Mouse (Mus musculus): ENCODE data around the gene Ubtd2.
"Not testable (repeated sequence)": the region's sequence is repeated elsewhere in the genome, so short reads cannot be mapped to it uniquely, and the experiment has no call there.

The Ubtd2 gene

DNA sequence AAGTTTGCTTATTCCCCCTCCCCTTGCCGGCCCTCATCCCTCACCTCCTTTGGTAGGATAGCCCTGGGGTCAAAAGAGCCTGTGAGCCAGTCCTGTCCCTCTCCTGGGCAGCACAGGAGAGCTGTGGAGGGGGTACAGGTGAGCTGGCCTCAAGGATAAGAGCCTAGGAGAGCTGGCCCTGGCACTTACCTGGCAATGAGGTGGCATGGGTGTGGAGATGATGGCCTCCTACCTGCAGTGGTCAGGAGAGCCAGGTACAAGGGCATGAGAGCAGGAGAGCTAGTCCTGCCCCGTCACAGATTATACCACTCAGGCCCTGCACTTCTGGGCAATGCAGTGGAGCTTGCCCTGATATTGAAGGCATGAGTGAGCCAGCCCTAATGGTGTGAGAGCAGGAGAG lies 9.1 kb downstream of the Ubtd2 start:
- no peak for DNase-seq (ENCODE audit: extremely low spot score)

DNA sequence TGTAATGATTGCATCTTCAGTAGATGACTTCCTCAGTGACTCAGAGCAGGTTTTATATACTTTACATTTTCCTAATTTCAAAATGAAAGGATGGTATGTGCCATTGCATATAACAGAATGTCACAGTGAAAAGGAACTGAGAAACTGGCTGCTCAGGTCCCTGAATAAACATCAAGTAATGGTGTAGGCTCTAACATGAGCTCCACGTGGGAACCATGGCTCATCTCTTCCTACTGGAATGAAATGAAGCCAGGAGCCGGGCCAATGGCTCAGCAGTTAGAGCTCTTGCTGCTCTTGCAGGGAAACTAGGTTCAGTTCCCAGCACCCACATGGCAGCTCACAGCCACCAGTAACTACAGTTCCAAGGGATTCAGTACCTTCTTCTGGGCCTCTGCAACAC lies 16.8 kb downstream of the Ubtd2 start:
- DNase-seq (ENCODE audit: extremely low spot score): no peak

DNA sequence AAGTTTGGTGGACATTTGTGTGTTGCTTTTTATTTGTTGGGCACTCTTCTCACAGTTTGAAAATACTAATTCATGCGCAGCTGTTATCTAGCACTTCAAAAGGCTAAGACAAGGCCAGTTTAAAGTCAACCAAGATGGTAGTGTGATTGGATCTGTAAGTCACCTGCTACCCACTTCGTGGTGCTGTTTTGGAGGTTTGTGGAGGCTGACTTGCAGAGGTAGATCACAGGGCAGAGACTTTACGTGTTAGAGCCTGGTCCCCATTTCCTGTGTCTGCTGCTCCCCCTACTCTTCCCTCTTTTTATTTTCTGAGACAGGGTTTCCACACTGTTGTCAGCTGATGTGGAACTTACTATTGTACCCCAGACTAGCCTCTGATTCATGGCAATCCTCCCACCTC lies 19.6 kb downstream of the Ubtd2 start:
- no peak for DNase-seq (ENCODE audit: extremely low spot score)

DNA sequence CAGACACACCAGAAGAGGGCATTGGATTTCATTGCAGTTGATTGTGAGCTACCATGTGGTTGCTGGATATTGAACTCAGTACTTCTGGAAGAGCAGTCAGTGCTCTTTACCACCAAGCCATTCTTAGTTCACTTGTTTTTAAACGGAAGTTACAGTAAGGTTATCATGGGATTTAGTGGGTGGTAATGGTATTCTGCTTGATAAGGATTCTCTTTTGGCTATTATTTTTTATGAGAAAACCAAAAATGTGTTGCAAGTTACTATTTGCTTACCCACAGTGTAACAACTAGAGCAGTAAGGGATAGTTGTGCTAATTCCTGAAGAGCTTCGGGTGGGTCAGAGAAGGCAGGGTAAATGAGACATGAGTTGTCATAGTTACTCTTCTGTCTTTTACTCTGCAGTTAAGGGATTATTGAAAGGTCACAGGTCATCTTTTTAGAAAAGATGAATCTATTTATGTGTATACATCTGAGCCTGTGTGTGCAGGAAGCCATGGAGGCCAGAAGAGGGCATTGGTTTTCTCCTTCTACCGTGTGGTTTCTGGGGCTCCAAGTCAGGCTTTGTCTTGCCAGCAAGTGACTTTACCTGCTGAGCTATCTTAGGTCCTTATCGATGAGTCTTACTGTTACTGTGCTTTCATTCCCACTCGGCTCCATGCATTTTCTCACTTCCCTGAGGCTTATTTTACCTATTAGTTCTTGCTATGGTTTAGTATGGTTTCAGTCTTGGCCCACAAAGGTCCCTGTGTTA lies 20.5 kb downstream of the Ubtd2 start:
- DNase-seq (ENCODE audit: extremely low spot score): no peak

DNA sequence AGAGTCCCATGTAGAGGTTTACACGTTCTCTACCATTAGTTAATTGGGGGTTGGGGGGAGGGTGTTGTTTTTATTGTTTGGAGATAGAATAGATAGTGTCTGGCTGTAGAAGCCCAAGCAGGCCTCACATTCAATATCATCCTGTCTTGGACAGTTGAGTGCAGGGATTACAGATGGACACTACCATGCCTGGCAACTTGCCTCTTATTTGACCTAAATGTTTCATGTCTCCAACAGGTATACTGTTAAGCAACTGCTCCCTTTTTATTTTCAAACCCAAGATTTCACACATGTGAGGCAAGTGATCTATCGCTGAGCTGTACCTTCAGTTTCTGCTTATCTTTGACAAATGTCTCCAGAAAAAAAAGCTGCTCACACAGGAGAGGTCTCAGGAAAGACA lies 26.4 kb downstream of the Ubtd2 start:
- no peak for DNase-seq (ENCODE audit: extremely low spot score)

DNA sequence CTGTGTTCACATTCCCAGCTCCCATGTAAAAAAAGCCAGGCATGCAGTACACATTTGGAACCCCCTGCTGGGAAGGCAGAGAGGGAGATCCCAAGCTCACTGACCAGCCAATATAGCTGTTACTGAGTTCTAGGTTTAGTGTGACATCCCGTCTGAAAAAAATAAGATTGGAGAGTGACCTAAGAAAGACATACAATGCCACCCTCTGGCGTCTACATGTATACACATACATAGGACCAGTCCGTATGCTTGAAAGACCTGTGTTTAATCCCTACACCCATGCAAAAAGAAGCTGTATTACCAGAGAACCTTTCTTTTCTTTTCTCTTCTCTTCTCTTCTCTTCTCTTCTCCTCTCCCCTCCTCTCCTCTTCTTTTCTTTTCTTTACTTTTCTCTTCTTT lies 30.1 kb downstream of the Ubtd2 start:
- DNase-seq (ENCODE audit: extremely low spot score): no peak

DNA sequence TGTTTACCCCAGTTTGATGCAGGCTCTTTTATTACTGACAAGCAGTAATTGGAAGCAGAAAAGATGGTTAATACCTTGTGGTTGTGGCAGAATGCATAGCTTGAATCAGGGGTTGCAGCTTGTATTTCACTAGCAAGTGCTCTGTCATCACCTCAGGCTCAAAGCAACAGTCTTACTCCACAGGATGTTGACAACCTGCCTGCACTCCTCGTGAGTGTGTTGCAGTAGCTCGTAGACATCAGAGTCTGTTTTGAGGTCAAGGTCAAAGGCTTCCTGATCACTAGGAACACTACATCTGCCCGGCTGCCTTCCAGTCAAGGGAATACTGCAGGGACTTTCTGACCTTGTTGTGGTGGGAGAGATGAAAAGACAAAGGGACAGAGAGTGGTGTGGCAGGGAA lies 31.5 kb downstream of the Ubtd2 start:
- no peak for DNase-seq (ENCODE audit: extremely low spot score)

DNA sequence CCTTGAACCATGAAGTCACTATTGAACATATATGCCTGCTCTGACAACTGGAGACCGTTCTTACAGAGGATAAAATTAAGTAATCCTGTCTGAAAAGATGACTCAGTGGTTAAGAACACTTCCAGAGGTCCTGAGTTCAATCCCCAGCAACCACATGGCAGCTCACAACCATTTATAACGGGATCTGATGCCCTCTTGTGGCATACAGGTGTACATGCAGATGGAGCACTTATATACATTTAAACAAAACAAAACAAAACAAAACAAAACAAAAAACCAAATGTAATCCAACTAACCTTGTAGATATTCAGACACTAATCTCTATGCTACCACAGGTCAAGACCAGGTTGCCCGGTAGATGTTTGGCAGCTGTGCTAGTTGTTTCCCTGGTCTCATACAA lies 32.3 kb downstream of the Ubtd2 start:
- DNase-seq (ENCODE audit: extremely low spot score): no peak

DNA sequence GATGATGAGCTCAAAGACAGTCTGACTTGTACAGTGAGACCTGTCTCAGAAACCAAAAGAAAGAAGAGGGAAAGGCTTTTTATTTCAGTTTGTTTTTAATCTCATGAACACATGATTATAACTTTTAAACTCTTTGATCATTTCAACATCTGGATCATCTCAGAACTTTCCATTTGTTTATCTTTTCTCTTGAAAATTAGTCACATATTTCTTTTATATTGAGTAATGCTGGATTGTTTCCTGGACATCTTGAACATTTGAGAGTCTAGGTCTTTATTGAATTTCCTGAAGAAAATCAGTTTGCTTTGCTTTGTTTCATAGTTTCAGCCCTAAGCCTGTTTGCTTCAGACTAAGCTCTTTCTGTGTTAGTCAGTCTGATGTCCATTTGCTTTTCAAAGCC lies 33.2 kb downstream of the Ubtd2 start:
- no peak for DNase-seq (ENCODE audit: extremely low spot score)

DNA sequence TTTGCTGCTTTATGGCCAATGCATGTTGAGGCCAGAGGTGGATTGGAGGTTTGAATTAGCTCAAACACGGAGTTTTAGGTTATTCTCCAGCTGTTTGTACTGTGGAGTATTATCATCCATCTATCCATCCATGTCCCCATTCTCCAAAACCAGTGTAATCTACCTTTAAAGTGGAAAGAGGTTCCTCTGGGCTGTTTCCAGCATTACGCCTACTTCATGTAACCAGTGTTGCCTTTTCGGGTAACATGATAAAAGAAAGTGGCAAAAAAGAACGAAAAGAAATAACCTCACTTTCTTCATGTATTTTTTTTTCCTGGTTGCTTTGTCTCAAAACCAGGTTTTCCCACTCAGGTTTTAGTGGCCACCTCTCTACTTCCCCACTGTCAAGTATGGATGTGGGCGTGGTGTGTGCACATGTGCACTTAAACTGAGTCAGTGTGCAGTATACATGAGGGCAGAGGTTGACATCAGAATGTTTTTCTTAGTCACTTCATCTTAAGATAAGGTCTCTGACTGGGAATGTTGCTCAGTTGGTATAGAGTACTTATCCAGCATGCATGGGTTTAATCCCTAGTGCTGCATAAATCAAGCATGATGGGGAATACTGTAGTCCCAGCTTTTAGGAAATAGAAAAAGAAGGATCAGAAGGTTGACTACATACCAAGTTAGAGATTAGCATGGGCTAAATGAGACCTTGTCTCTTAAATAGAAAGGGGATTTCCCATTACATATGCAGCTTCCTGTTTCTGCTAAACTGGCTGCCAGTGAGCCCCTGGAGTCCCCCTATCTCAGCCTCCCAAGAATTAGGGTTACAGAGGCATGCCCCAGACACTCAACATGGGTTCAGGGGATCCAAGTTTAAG lies 33.9 kb downstream of the Ubtd2 start:
- no peak for DNase-seq (ENCODE audit: extremely low spot score)

DNA sequence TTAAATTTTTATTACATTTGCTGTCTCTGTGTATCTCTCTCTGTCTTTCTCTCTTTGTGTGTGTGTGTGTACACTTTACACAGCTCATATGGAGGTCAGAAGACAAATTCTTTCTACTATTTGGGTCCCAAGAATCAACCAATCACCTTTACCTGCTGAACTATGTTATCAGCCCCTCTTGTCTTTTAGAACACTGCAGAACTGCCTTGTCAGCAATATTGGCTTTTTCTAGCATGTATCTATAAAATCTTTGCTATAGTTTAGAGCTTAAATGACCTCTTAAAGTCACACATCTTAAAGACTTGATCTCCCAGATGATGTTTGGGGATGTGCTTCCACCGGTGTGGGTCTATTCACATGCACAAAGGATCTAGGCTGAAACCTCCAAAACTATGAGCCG lies 35.9 kb downstream of the Ubtd2 start:
- DNase-seq (ENCODE audit: extremely low spot score): no peak

DNA sequence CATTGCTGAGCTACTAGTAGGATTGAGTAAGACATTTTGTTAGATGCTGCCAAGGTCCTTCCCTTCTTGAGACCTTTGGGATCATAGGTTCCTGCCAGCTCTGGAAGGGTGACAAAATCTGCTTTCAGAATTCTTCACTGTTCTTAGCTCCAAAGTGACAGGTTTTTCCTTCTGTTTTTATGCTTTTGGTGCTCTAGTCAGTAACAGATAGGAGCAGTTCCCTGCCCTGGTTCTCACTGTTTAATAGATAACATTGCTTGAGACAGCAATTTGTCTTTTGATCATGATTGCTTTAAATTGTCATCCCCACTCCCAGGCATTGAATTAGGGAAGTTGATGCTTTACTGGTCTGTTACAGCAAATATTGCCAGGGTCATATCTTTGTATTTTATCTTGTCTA lies 38.1 kb downstream of the Ubtd2 start:
- no peak for DNase-seq (ENCODE audit: extremely low spot score)

DNA sequence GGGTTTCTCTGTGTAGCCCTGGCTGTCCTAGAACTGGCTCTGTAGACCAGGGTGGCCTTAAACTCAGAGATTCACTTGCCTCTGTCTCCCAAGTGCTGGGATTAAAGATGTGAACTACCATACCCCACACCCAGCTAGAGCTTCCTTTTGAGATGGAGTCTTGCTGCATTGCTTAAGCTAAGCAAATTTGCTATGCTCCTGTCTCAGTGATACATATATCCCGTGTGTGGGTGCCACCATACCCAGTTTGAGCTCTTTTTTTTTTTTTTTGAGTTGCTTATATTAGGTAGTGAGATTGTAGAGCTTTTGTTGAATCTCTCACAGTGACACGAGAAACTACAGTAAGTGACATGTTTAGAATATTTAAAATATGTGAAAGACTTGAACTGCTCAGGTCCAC lies 40.1 kb downstream of the Ubtd2 start:
- DNase-seq (ENCODE audit: extremely low spot score): no peak

DNA sequence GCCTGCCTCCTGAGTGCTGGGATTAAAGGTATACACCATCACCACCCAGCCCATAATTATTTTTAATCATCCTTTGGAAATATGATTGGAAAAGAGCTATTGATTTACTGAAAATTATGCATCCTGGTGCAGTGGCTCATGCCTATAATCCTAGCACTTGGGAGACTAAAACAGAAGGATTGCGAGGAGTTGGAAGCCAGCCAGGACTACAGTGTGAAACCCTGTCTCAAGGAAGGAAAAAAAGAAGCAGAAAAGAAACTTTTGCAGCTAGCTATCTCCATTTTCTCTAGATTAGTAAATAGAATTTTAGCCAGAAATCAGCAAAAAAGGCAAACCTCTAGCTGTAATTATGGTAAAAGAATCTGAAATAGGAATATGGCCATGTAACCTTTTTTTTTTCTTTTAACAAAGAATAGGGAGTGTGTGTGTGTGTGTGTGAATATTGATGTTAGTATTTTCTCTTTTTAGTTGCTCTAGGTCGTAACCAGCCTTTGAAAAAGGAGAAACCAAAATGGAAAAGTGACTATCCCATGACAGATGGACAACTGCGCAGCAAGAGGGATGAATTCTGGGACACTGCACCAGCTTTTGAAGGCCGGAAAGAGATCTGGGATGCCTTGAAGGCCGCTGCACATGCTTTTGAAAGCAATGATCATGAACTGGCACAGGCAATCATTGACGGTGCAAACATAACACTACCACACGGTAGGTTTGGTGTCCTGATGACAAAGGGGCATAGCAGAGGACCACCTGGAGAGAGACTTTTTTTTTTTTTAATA lies 43.8 kb downstream of the Ubtd2 start:
- no peak for DNase-seq (ENCODE audit: extremely low spot score)

DNA sequence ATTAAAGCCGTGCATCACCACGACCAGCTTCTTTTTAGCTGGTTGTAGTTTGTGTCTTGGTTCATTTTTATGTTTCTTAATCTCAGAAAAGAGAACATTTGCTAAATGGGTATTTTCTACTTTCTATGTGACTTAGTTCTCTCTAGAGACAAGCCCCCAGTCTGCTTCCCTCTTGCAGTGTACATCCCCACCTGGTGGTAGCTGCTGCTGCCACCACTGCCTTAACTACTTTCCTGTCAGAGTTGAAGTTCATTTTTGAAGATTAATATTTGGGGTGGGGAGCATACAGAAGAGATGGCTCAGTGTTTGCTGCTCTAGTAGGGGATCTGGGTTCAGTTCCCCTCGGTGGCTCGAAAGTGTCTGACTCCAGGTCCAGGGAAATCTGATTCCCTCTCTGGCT lies 44.8 kb downstream of the Ubtd2 start:
- no peak for DNase-seq (ENCODE audit: extremely low spot score)

DNA sequence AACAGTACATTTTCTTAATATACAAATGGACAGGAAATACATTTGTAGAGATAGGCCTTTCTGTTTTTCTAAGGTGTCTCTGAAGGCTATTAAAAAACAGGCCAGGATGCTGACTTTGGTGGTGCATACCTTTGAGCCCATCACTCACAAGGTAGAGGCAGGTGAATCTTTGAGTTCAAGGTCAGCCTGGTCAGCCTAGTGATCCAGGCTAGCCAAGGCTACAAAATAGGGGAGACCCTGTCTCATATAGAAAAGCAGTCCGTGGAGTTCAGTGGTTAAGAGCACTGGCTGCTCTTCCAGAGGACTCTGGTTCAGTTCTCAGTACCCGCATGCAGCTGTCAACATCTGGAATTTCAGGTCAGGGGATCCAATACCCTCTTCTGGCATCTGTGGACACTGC lies 48.5 kb downstream of the Ubtd2 start:
- no peak for DNase-seq (ENCODE audit: extremely low spot score)

DNA sequence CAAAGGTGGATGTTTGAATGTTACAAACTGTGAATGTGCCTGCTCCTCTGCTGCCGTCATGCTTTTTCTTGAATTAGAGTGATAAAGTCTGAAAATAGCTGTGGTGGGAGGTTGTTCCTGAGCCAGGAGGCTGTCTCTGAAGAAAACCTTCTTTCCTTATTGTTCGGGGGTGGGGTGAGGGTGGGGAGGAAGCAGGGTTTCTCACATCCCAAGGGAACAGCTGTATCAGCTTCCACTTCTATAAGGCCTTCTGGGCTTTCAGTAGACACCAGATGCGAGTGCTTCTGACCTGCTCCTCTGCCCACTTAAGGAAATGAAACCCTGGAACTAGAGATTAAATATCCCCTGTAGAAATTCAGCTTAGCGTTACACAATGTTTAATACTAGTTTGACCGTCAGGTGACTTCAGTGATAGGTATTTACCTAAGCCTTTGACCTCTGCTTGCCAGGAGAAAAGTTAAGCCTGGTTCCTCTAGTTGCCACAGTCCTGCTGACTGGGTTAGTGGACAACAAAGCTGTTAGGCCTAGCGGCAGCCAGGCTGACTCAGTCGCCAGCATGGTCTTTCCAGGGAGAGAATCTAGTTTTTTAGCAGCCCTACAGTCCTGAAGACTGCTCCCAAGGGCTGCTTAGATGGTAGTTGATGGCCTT lies 50.0 kb downstream of the Ubtd2 start:
- DNase-seq (ENCODE audit: extremely low spot score): no peak

DNA sequence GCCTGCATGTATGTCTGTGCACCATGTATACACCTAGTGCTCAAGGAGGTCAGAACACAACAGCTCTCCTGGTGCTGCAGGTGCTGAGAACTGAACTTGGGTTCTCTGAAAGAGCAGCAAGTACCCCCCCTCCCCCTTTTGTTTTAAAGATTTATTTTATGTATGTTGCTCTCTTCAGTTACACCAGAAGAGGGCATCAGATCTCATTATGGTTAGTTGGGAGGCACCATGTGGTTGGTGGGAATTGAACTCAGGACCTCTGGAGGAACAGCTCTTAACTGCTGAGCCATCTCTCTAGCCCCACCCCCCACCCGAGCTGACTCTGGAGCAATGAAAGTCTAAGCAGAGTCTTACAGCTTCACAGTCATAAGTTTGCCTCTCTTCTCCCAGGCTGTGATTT lies 55.8 kb downstream of the Ubtd2 start:
- DNase-seq (ENCODE audit: extremely low spot score): no peak

DNA sequence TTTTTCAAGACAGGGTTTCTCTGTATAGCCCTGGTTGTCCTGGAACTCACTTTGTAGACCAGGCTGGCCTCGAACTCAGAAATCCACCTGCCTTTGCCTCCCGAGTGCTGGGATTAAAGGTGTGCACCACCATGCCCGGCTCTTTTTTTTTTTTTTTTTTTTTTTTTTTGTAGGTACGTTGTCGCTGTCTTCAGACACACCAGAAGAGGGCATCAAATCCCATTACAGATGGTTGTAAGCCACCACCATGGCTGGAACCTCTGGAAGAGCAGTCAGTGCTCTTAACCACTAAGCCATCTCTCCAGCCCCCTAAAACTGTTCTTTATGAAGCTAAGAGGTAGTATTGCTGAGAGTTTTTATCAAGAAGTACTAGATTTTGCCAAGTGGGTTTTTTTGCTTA lies 59.7 kb downstream of the Ubtd2 start:
- not testable (repeated sequence) for DNase-seq (ENCODE audit: extremely low spot score)

DNA sequence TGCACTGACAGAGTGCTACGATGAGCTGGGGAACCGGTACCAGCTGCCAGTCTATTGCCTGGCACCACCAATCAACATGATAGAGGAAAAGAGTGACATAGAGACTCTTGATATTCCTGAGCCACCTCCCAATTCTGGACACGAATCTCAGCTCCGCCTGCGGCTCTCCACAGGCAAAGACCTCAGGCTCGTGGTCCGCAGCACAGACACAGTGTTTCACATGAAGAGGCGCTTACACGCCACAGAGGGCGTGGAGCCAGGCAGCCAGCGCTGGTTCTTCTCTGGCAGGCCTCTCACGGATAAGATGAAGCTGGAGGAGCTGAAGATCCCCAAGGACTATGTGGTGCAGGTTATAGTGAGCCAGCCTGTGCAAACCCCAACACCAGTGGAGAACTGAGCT lies 60.9 kb downstream of the Ubtd2 start:
- DNase-seq (ENCODE audit: extremely low spot score): no peak

DNA sequence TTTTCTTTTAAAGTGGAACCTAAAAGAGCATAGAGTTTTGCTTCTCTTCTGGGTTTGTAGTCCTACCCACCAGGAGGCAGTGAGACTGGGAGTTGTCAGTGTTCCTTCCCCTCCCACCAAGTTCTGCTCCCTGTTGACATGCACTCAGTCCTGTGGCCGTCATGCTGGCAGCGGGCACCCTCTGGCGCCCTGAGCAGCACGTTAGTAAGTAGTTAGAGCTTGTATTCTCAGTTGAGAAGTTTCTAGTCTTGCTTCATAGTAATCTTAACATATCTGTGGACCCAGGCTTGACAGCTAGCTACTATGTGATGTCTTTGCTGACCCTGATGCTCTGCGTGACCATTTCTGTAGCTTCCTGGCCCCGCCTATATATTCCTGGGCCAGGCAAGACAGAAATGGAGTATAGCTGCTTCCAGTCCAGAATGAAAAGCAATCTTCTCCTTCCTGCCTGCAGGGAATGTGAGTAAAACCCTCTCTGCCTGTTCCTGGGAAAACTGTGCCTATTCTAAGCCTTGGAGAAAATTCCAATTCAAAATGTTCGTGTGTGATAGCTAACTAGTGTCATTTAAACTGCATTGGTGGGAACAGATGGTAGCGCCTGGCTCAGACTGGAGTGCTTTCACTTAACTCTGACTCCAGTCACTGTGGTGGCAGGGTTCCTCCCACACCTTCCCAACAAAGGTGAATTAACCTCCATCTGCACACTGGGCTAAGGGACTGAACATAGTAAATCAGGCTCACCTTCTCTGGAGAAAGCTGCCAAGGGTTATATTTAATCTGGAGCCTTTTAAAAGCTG lies 61.9 kb downstream of the Ubtd2 start:
- no peak for DNase-seq (ENCODE audit: extremely low spot score)
